Mouse (Mus musculus) large intestine, adult 2 months (tissue): ENCODE results near the gene Plekhm3. TPM values are rescaled to one million over a fixed set of nuclear protein-coding genes. Genes with fewer than 3 reads are reported as not detected.
"Not testable (repeated sequence)": the region's sequence is repeated elsewhere in the genome, so short reads cannot be mapped to it uniquely, and the experiment has no call there.

ENCODE experiments used
- DNase-seq: peaks from one replicate; pipeline ENCODE4 v3.0.0-alpha.2; 2012; ENCODE audit warnings: low read depth, low spot score
- WGBS: fragments of 180-500 bp; shearing (Covaris S2); methylation state at CpG from one replicate; pipeline ENCODE4 v1.1.7; 2018; 5-methylcytosine and 5-hydroxymethylcytosine counted together
- polyA plus RNA-seq: library from polyadenylated mRNA; depleted of rRNA; stranded (reverse); fragments of >200 nt; gene quantifications from 2 replicates; pipeline ENCODE4 v1.2.3, GENCODE M21; 2012; rRNA removed

Gene Plekhm3
- polyA plus RNA-seq: 2.7 and 4.1 TPM in 2 replicates

DNA sequence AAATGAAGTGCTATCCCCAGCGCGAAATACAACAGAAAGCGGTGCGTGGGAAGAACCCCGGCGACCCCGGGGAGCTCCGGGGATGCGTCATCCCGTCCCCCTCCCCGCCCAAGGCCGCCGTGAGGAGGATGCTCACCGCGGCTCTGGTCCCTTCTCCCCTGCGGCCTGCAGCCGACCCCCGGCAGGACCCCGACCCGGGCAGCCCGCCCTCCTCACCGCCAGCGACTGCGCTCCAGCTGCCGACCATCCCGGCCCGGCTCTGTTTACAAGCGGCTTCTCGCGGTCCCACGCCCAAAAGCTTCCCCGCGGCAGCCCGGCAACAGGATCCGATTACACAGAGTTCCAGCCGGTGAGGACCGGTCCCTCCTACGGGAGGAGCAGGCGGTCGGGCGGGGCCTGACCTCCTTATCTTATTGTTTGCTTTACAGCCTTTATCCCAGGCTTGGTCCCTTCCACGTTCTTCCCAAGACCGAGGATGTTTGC, at the start of gene Plekhm3:
Gene Plekhm3 (minus strand): TSS at position 346 of the 483 bp plus-strand sequence.
- 1% methylated on average over 42 of the region's 43 CpGs for WGBS
- peak; percentile 44 for DNase-seq

DNA sequence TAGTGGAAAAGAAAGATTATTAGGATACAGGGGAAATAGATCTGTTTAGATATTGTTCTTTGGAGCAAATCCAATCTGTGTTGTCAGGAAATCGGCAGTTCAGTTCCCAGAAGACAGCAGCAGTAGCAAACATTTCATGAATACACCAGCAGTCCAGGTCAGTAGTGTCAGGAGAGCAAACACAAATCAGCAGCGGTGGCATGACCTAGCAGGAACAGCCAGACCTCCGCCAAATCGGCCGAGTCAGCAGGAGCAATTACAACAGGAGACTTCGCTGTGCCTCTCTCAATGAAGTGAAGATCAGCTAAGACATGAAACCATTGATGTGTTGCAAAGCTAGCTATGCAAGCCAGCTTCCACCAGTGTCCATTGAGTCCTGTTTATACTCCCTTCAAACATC, 49.0 kb upstream of the Plekhm3 start:
- 76% methylated on average over 6 of the region's 6 CpGs for WGBS
- no peak for DNase-seq

DNA sequence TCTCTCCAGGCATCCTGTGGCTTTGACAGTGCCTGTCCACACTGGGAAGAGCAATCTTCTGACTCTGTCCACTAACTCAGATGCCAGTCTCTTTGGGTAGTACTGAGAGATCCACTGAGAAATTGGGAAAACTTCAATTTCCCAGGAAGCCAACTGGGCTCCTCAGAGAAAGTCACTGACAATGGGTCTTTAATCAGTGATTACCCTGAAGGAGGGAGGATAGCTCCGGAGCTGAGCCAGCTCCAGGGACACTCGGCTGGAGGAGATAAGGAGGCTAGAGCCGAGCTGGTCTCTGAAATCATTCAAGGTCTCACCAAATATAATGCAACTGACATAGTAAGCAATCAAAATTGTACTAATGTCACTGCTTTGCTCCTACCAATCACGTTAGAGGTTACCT, 47.9 kb upstream of the Plekhm3 start:
- 64% methylated on average over 4 of the region's 4 CpGs for WGBS
- DNase-seq: no peak

DNA sequence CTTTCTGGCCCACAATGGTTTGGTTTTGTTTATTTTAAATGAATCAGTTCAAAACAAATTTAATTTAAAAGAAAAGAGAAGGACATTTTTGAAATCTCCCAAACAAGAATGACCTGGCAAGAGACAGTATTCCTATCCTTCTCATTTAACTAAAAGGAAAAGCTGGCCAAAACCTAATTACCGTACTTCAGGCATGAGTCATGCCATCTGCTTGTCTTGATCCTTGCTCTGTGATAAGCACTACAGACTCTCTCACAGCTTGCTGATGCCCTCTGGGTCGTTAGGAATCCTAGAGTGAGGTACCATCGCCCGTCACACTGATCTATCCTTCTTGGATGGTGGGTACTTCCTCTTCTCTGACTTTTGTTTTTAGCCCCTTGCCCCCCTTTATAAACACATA, 36.6 kb upstream of the Plekhm3 start:
- peak; percentile 8 for DNase-seq
- 32% methylated on average over 4 of the region's 4 CpGs for WGBS

DNA sequence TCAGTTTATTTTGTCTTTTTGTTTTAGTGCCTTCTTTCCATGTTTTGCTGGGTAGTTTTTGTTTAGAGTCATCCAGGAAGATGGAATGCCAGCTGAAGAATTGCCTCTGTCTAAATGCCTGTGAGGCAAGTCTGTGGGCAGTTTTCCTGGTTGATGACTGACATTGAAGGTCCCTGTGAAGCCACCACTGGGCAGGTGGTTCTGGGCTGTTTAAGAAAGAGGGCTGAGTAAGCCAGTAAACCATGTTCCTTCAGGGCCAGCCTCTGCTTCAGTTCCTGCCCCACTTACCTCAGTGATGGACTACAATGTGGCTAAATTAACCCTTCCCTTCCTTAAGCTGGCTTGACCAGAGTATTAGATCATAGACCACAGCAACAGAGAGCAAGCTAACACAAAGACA, 31.6 kb upstream of the Plekhm3 start:
- DNase-seq: no peak

DNA sequence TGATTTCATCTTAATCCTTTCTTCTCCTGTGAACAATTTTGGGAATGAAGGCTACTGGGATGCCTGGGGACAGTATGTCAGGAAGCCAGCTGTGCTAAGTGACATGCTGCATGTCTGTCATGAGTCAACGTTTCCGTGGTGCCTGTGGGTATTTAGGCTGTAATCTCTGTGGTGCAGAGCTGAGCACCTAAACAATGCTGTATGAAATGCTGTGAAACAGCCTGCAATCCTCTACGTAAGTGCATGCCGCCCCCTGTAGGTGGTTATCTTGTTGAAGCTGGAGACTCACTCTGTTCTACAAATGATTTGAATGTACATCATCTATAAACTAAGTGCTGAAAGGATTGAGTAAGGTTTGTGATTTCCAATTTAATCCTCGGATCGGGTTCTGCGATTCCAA, 29.5 kb upstream of the Plekhm3 start:
- WGBS: 39% methylated on average over 7 of the region's 7 CpGs
- DNase-seq: no peak

DNA sequence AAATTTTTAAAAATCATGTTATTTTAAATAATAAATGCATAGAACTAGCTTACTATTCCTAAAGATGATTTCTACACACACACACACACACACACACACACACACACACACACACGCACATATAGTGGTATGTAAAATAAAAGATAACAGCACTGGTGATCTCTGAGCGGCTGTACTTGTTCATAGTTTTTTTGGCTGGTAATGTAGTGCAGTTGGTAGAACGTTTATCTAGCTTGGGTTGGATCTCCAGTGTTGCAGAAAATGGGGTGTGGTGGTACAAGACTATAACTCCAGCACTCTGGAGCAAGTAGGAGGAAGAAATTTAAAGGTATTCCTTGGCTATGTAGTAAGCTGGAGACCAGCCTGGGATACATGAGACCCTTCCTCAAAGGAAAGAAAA, 26.6 kb upstream of the Plekhm3 start:
- 68% methylated on average over 3 of the region's 3 CpGs for WGBS
- DNase-seq: no peak

DNA sequence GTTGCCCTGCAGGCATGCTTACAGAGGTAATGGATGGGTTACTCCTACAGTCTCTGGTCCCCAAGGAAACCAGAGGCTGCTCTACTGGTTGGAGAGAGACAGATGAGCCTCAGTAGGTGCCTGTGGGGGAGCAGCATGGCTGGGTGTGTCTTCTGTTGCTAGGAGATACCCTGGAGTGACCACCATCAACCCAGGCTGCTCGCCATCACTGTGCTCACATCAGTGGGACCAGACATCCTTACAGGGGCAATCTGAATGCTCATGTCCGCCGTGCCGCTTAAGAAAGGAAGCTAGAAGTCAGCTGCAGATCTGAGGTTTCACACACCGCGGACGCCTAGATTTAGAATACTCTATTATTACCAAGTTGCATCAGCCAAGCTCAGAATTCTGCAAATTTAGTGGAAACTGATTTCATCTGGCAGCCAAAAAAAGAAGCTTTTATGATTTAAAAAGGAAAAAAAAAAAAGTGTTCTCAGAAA, 21.7 kb upstream of the Plekhm3 start:
- no peak for DNase-seq
- WGBS: 85% methylated on average over 7 of the region's 7 CpGs

DNA sequence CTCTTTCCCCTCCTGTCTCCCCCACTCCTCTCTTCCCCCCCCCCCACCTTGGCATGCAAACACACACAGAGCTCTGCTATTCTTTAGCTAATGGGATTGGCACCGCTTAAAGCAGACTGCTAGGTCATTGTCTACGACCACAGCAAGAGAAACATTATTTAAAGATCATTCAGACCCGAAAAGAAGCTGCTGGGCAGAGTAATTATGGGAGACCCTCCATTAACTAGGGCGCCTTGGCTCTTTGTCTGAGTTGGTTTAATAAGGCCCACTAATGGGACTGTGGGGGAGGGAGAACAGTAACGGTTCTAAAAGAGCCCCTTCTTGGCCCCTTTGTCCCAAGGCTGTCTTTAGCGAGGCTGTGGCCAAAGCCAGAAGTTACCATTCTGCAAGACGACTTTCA, 18.7 kb upstream of the Plekhm3 start:
- DNase-seq: no peak
- 48% methylated on average over 7 of the region's 7 CpGs for WGBS

DNA sequence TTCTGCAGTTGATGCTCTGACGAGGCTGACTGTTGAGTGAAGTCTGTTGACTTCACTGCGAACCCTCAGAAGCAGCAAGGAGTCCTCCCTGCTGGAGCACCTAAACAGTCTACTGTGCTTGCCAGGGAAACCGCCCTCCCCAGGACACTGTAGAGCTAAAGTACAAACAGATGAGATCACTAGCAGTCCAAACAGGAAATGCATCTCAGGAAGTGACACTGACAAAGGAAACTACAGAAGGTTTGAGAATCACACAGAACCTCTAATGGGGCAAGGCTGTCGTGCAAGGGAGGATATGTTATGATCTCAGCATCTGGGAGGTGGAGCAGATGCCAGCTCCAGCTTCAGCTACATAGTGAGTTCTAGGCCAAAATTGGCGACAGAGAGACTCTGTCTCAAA, 14.1 kb upstream of the Plekhm3 start:
- no peak for DNase-seq
- WGBS: 56% methylated on average over 5 of the region's 5 CpGs

DNA sequence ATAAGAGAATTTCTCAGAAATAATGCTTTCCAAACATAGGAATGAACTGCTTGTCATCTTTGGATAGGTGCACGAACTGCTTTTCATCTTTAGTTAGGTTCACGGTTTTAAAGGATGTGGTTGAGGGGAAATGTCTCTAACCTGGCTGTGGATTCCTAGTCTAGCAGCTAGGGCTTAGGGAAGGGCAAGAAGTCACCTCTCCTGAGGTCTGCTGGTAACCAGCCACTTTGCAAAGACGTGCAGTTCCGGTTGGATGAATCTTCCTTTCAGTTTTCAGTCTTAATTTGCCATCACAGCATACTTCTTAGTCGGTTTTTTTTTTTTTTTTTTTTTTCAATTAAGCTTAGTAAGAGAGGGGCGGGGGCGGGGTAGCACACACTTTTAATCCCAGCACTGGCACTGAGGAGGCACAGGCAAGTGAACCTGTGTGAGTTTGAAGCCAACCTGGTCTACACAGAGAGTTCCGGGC, 431 bp upstream of the Plekhm3 start:
- DNase-seq: no peak
- WGBS: 48% methylated on average over 8 of the region's 8 CpGs

DNA sequence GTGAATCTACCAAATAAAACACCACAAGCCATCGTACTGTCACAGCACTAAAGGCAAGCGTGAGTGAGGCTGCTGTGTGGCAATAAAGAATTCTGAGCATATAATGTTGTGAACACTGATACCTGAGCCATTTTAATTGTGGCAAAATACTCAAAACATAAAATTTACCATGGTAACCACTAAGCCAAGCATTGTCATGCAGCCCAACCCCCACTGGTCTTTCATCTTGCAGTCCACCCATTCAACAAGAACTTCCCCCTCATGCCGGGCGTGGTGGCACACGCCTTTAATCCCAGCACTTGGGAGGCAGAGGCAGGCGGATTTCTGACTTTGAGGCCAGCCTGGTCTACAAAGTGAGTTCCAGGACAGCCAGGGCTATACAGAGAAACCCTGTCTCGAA, 1.8 kb downstream of the Plekhm3 start:
- DNase-seq: not testable (repeated sequence)
- 89% methylated on average over 7 of the region's 7 CpGs for WGBS

DNA sequence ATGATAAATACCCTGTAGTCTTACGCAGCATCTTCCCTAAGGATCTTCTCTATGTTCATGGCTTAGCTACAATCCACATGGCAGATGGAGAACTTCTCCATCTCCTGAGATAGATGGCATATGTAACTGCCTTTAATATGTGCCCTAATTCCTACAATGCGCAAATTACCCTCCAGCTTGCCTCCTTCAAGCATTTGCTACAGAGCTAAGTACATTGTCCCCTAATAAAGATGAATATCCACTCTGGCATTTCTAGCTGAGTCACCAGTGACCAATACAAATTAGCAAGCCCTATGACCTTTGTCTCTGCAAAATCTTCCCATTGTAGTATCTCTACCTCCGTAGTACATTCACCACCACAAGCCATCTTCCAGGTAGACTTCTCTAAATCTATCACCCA, 6.4 kb downstream of the Plekhm3 start:
- DNase-seq: no peak
- WGBS: 89% methylated on average over 3 of the region's 3 CpGs

DNA sequence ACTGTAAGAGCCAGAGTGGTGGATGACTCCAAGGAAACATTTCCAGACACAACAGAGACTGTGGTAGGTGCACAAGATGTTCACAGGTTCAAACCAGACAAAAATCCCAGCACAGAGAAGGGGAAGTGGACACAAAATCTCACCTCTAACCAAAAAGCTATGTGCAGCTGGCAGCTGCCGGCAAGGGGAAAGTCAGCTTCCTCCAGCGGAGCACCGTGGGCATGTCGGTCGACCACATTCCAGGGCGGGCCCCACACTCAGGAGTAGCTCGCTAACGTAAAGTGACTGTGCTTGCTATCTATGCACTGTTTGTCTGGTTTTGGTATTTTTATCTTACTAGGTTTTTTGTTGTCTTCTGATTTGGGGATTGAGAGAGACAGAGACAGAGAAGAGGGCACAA, 7.2 kb downstream of the Plekhm3 start:
- DNase-seq: no peak
- WGBS: 49% methylated on average over 8 of the region's 8 CpGs

DNA sequence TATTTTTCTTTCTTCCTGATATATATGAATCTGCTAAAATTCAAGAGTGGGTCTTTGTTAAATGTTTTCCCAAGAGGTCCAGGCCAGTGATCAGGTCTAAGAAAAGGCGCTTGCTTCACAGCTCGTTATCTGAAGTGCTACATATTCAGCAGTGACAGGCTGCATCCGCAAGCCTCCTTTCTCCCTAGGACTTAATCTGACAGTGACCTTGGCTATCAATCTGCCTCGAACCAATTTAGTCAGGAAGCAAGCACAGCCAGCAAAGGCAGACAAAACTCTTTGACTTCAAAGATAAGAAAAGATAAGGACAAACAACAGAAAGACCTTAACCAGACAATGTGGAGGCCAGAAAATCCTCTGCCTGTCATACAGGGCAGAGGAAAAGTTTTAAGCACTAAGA, 10.5 kb downstream of the Plekhm3 start:
- 75% methylated on average over 4 of the region's 4 CpGs for WGBS
- DNase-seq: no peak

DNA sequence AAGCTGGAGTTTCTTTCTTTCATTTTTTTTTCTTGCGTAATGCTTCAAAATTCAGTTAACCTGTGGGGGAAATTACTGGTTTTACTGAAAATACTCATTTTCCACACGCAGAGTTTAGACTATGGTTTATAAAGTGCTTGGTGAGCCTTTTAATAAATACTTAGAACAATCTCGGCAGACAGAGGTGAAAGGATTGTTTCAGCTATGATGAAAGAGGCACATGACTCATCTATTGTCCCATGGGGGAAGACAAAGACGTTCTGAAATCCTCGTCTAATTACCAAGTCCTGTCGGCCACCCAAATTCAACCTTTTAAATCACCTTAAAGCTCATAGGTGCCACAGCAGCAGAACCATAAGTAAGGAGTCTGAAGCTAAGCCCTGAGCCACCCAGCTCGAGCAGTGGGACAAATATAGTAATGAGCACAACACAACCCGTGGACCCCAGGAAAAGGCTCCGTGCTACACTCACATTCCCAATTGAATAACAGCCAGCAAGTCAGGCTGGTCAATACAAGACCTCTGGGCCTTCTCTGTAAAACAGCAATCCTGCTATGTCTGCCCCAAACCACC, 11.3 kb downstream of the Plekhm3 start:
- WGBS: 78% methylated on average over 9 of the region's 9 CpGs
- DNase-seq: no peak

DNA sequence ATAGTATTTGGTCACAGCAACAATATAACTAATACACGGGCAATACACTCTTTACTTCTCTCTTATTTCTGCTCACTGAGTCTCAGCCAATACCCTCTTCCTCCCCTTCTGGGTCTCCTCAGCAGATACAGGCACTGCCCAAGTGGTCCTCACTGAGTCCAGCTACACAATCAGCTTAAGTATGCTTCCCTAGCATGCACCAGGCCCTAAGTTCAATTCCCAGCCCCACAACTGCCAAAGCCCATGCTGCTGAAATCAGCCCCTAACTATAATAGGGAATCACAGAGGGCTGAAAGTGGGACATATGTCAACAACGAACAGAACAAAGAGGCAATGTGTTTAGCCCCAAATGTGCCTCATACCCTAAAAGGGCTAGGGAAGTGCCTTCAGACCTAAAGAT, 11.9 kb downstream of the Plekhm3 start:
- 85% methylated on average over 2 of the region's 2 CpGs for WGBS

DNA sequence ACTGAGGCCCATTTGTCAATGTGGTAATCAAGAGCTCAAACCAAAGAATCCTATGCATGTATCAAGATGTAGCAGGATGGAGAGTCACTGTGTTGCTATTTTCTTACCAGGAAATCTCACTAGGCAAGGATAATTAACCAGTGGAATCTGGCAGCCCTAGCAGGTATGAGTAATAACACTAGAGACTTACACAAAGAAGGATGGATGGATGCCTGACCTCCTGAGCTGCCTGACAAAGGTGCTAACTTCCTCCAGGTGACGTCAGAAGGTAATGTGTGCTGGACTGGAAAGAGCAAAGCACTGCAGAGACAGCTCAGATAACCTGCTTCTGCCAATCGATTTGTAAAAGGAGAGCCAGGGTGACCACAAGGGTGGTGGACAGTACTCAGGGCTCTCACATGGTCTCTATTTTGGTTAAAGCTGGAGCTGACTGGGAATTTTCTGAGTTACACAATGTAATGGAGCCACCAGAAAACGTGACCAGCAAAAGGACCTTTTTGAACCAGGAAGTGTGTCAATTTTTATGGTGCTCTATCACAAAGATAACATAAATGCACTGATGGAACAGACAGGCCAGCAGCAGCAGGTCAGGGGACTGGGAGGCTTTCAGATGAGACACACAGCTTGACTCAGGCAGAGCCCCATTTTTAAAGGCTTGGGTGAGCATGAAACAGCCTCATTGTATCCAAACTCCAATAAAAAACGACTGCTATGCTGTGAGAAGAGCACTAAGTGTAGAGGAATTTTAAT, 14.4 kb downstream of the Plekhm3 start:
- DNase-seq: no peak
- WGBS: 32% methylated on average over 4 of the region's 4 CpGs

More for the DNA sequence above, 11.9 kb downstream of the Plekhm3 start:
- DNase-seq: no peak

DNA sequence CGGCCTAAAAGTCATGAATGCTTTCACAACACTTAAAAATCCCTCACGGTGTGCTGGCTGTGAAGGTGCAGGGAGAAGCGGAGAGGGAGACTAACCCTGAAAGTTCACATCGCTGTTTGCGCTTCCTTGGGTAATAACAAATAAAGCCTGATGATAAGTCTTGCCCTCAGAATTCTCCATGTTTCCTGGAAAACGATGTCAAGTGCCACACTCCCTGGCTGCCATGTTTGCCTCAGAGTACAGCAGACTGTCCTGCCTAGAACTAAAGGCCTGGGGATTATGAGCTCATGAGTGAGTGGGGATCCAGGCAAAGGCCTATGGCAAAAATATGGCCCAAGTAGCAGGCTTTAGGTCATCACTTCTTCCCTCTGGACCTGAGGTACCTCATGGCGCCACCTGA, 17.7 kb downstream of the Plekhm3 start:
- no peak for DNase-seq
- 85% methylated on average over 7 of the region's 7 CpGs for WGBS

DNA sequence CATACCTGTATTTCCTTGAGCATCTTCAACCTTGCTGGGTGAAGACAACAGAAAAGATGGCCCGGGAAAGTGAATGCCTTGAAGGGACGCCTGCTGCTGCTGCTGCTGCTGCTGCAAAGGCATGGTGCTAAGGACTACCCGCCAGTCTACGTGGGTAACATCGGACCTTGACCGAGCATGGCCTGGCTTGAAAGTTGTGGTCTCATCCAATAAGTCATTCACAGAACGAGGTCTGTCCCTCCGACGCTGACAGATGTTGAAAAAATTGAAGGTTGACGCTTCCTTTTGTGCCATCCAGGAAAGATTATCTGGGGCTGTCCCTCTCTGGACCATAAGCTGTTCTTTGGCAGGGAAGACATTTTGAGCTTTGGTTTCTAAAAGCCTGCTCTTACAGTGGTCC, 18.9 kb downstream of the Plekhm3 start:
- WGBS: 95% methylated on average over 10 of the region's 10 CpGs

DNA sequence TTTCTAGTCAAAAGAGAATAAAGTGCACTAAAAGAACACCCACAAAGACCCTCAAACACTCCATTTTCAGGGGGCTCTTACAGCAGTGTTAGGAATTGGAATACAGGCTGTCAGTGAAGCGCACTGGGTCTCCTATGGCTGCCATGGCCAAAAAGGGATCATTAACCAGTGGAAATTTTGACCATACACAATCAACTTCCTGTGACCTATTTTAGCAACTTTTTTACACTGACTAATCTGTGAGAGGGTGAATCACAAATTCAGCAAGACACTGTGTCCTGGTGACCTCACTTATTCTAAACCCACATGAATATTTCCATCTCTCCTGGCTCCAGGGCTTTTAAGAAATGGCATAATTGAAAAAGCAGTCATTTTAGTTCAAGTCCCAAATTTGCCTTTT, 23.7 kb downstream of the Plekhm3 start:
- WGBS: 98% methylated on average over 1 of the region's 1 CpGs
- DNase-seq: no peak

More for the DNA sequence above, 18.9 kb downstream of the Plekhm3 start:
- no peak for DNase-seq
